Mouse (Mus musculus) myocyte (in vitro differentiated cells): ENCODE data around the gene Zdhhc13. TPM values are rescaled to one million over a fixed set of nuclear protein-coding genes. Genes with fewer than 3 reads are reported as not detected.

Source experiments
- H3K27me3 ChIP-seq: one replicate; pipeline ENCODE4 v1.6.1; 2011; ENCODE audit not compliant: control insufficient read depth, insufficient read depth, insufficient read length
- H3K36me3 ChIP-seq: one replicate; pipeline ENCODE4 v1.6.1; 2011; ENCODE audit not compliant: control insufficient read depth, insufficient read depth
- H3K4me2 ChIP-seq: one replicate; pipeline ENCODE4 v1.6.1; 2011; ENCODE audit warnings: low read depth, control low read depth
- H3K4me3 ChIP-seq: one replicate; pipeline ENCODE4 v1.5.1; 2011; ENCODE audit warnings: mild to moderate bottlenecking, control low read depth, moderate library complexity
- H3K79me2 ChIP-seq: one replicate; pipeline ENCODE4 v1.6.1; 2011; ENCODE audit not compliant: control insufficient read depth, insufficient read depth
- H3ac ChIP-seq: one replicate; pipeline ENCODE4 v1.6.1; 2011; ENCODE audit not compliant: control insufficient read depth, insufficient read length
- CEBPB ChIP-seq: IDR thresholded peaks from 2 replicates; pipeline ENCODE4 v1.6.1; 2011; ENCODE audit warnings: mild to moderate bottlenecking, moderate library complexity; ENCODE audit not compliant: poor library complexity, insufficient read depth, severe bottlenecking
- E2F4 ChIP-seq: IDR thresholded peaks from one replicate; pipeline ENCODE4 v1.6.1; 2011; ENCODE audit warnings: mild to moderate bottlenecking, control low read depth, moderate library complexity; ENCODE audit not compliant: insufficient read depth
- MAX ChIP-seq: IDR thresholded peaks from one replicate; pipeline ENCODE4 v1.6.1; 2011; ENCODE audit warnings: low read depth, mild to moderate bottlenecking, control low read depth
- MYOD1 ChIP-seq, 3 experiments: IDR thresholded peaks; one replicate each; pipeline ENCODE4 v1.6.1; 2011; ENCODE audit warnings: control low read depth in 2 of 3, low read depth in 2 of 3, mild to moderate bottlenecking in 2 of 3, moderate library complexity in 1 of 3; ENCODE audit not compliant: insufficient read length in 2 of 3, control insufficient read depth in 1 of 3
- MYOG ChIP-seq, 3 experiments: IDR thresholded peaks; one replicate each; pipeline ENCODE4 v1.6.1; 2011; ENCODE audit warnings: control low read depth in 2 of 3, low read depth in 2 of 3, mild to moderate bottlenecking in 2 of 3; ENCODE audit not compliant: insufficient read length in 2 of 3, control insufficient read depth in 1 of 3, insufficient read depth in 1 of 3
- POLR2A ChIP-seq: IDR thresholded peaks from one replicate; pipeline ENCODE4 v1.6.1; 2011; ENCODE audit warnings: low read depth, mild to moderate bottlenecking, control low read depth, moderate library complexity; ENCODE audit not compliant: insufficient read length
- POLR2AphosphoS2 ChIP-seq: IDR thresholded peaks from one replicate; pipeline ENCODE4 v1.6.1; 2011; ENCODE audit warnings: low read depth, control low read depth; ENCODE audit not compliant: insufficient read length
- REST ChIP-seq: IDR thresholded peaks from one replicate; pipeline ENCODE4 v1.6.1; 2011; ENCODE audit warnings: mild to moderate bottlenecking, control low read depth, moderate library complexity; ENCODE audit not compliant: insufficient read depth, insufficient read length
- SRF ChIP-seq: IDR thresholded peaks from one replicate; pipeline ENCODE4 v1.6.1; 2011; ENCODE audit warnings: low read depth; ENCODE audit not compliant: control insufficient read depth, insufficient read length
- TCF12 ChIP-seq: IDR thresholded peaks from one replicate; pipeline ENCODE4 v1.6.1; 2011; ENCODE audit warnings: mild to moderate bottlenecking, control low read depth; ENCODE audit not compliant: poor library complexity, insufficient read depth, severe bottlenecking
- TCF3 ChIP-seq: IDR thresholded peaks from one replicate; pipeline ENCODE4 v1.6.1; 2011; ENCODE audit warnings: low read depth, control low read depth; ENCODE audit not compliant: insufficient read length
- USF1 ChIP-seq: IDR thresholded peaks from one replicate; pipeline ENCODE4 v1.6.1; 2011; ENCODE audit warnings: low read depth, mild to moderate bottlenecking, control low read depth, moderate library complexity
- polyA plus RNA-seq: library from polyadenylated mRNA; unstranded; fragments of >200 nt; fragmentation: generic; extraction: Trizol; gene quantifications from one replicate; pipeline ENCODE4 v1.2.1, GENCODE M21; 2012; ENCODE audit warnings: missing spikeins

Gene Zdhhc13
- polyA plus RNA-seq, 1 experiment: 9.9 TPM

DNA sequence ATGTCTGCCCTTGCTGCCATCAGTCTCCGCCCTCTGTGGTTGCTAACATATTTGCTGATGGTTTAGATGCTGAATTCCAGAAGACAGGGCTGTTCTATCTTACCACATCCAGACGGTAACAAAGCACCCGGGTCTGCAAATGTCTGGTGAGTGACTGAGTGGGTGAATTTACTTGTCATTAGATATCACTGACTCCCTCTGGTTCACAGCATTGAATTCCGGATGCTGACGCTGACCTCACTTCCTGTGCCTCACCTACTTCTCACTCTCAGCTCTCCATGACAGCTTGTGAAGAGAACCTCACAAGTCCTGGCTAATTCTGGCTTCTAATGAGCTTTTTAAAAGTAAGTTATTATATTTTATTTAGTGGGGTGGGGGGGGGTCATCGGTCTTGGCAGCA, 48.1 kb downstream of the Zdhhc13 start:
- Histone ChIP-seq H3K4me2 (peak overlapping the region; percentile 57), H3K36me3 (no peaks in the 10 kb centered on the region), H3K27me3 (no peaks in the 10 kb centered on the region), H3K79me2 (no peaks in the 10 kb centered on the region), H3ac (no peak overlapping the region), H3K4me3 (no peak overlapping the region)
- TF ChIP-seq MYOG (IDR thresholded peaks at IDR 0.05; ENCODE audit: control insufficient read depth in 1 of 3, insufficient read depth in 1 of 3, insufficient read length in 2 of 3, low read depth in 2 of 3) (no peak), CEBPB (no peak), MAX (no peak), TCF3 (no peak), POLR2AphosphoS2 (no peak)

DNA sequence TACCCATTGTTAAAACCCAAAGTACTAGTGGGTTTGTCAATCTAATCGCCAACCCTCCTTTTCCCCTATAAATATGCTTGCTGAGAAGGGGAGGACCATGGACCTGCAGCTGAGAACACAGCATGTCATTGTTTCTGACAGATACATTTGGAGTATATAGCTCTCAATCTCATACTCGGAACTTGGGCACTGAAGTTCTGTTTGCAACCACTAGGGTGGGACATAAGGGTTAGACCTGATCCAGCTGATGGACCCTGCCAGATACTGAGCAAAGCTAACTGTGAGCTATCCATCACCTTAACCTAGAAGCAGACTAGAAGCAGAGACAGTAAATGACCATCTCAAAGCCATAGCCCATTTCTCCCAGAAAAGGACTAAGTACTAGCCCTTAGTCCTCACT, 49.6 kb downstream of the Zdhhc13 start:
- Histone ChIP-seq H3K4me2 (peak overlapping the region; percentile 20), H3K79me2 (no peaks in the 10 kb centered on the region), H3K36me3 (no peaks in the 10 kb centered on the region), H3K27me3 (no peaks in the 10 kb centered on the region), H3ac (no peak overlapping the region), H3K4me3 (no peak overlapping the region)
- no peak for TF ChIP-seq TCF3
- TF ChIP-seq REST: no peak
- no peak for TF ChIP-seq SRF
- TF ChIP-seq E2F4: no peak
- no peak for TF ChIP-seq MYOG (IDR thresholded peaks at IDR 0.05; ENCODE audit: control insufficient read depth in 1 of 3, insufficient read depth in 1 of 3, insufficient read length in 2 of 3, low read depth in 2 of 3)
- TF ChIP-seq MAX: no peak
- no peak for TF ChIP-seq USF1
- TF ChIP-seq POLR2A: no peak
- no peak for TF ChIP-seq TCF12
- no peak for TF ChIP-seq MYOD1 (IDR thresholded peaks at IDR 0.05; ENCODE audit: control insufficient read depth in 1 of 3, insufficient read length in 2 of 3, low read depth in 2 of 3)
- no peak for TF ChIP-seq CEBPB
- no peak for TF ChIP-seq POLR2AphosphoS2

DNA sequence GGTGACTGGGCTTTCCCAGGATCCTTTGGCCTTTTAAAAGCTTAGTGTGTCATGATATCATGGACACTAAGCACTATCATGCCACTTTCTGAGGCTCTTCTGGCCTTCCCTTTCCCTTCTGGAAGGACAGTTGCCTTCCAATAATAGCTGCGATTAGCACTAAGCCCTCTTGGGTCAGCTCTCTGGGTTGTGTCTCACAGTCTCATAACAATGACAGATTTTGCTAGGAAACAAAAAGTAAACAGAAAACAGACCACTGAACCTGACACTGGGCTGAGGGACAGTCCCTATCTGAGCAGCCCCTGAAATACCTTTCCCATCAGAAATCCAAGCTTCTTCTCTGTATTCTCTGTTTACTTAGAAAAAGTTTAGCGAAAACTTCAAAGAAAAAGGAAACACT, 51.7 kb downstream of the Zdhhc13 start:
- Histone ChIP-seq H3K36me3 (no peaks in the 10 kb centered on the region), H3K4me2 (peak overlapping the region; percentile 34), H3K4me3 (no peak overlapping the region), H3K79me2 (no peaks in the 10 kb centered on the region), H3ac (no peak overlapping the region), H3K27me3 (no peaks in the 10 kb centered on the region)
- TF ChIP-seq TCF3 (no peak), MYOG (IDR thresholded peaks at IDR 0.05; ENCODE audit: control insufficient read depth in 1 of 3, insufficient read depth in 1 of 3, insufficient read length in 2 of 3, low read depth in 2 of 3) (peak in 1 of 3 experiments; percentile 9)

DNA sequence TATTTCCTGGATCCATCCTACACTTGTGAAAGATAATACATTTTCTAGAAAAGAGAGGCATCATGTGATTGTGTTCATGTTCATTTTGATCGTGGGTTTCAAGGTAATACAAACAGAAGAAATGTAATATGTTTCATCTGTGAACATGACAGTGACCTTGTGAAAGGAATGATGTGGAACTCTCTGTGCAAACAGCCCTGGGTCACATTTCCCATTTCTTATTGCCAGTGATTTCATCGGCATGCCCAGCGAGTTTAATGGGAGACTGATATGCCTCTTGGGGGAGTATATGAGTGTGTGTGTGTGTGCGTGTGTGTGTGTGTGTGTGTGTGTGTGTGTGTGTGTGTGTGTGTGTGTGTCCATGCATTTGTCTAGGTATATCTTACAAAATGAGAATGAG, 52.7 kb downstream of the Zdhhc13 start:
- Histone ChIP-seq H3K36me3 (no peaks in the 10 kb centered on the region), H3K4me2 (no peak overlapping the region)

DNA sequence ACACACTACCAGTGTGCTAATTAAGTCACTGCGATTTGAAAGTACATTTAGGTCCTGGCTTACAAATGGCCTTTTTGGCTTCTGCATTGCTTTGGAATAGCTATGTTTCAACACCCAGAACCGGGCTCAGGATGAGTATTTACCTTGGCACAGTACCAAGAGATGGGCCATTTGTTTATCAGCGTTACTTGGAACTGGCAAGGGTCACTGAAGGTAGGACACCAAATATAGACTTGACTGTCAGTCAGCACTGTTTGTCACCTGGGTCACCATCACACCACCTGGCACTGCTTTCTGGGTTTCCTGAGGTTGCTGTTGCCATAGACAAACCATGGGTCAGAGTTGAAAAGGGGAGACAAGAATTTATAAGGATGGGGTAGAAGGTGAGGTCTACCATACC, 53.5 kb downstream of the Zdhhc13 start:
- Histone ChIP-seq H3K4me3 (no peak overlapping the region), H3K36me3 (no peaks in the 10 kb centered on the region), H3K4me2 (no peak overlapping the region), H3ac (no peak overlapping the region), H3K27me3 (no peaks in the 10 kb centered on the region), H3K79me2 (no peaks in the 10 kb centered on the region)
- TF ChIP-seq MYOD1 (IDR thresholded peaks at IDR 0.05; ENCODE audit: control insufficient read depth in 1 of 3, insufficient read length in 2 of 3, low read depth in 2 of 3) (peak in 1 of 3 experiments; percentile 34), USF1 (no peak)

More for the DNA sequence above, 52.7 kb downstream of the Zdhhc13 start:
- TF ChIP-seq MAX: no peak
- peak; percentile 61; the same call in 1 of the 2 replicates for TF ChIP-seq CEBPB
- Histone ChIP-seq H3K79me2 (no peaks in the 10 kb centered on the region), H3K27me3 (no peaks in the 10 kb centered on the region), H3K4me3 (no peak overlapping the region), H3ac (no peak overlapping the region)

DNA sequence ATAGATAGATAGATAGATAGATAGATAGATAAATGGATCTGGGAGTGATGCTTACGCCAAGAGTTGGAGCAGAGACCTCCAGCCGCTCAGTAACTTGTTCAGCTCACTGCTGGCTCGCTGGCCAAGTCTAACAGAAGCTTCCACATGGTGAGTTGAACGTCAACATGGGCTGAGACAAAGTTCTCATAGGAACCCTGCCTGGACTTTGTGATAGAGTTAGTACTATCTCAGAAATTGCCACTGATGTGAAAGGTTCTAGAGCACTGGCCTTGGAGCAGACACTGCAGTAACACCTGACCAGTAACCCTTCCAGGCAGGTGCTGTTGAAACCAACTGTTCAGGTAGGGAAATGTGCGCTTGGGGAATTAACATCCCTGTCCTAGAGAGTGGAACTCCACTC, 54.7 kb downstream of the Zdhhc13 start:
- no peaks in the 10 kb centered on the region for H3K79me2 ChIP-seq
- no peak overlapping the region for H3ac ChIP-seq
- no peak overlapping the region for H3K4me2 ChIP-seq
- TF ChIP-seq SRF (no peak), TCF12 (no peak)
- no peaks in the 10 kb centered on the region for H3K27me3 ChIP-seq
- no peaks in the 10 kb centered on the region for H3K36me3 ChIP-seq
- no peak overlapping the region for H3K4me3 ChIP-seq
